Mouse (Mus musculus) stomach, postnatal 0 days (tissue): Measurements from ENCODE around the gene Far2.

Experiments used
- CTCF ChIP-seq: IDR thresholded peaks from 2 replicates; pipeline ENCODE4 v1.5.1; 2016; ENCODE audit warnings: antibody characterized with exemption, low read depth, mild to moderate bottlenecking, moderate library complexity
- EP300 ChIP-seq: optimal IDR thresholded peaks from 2 replicates; pipeline ENCODE3; 2016; ENCODE audit warnings: antibody characterized with exemption

DNA sequence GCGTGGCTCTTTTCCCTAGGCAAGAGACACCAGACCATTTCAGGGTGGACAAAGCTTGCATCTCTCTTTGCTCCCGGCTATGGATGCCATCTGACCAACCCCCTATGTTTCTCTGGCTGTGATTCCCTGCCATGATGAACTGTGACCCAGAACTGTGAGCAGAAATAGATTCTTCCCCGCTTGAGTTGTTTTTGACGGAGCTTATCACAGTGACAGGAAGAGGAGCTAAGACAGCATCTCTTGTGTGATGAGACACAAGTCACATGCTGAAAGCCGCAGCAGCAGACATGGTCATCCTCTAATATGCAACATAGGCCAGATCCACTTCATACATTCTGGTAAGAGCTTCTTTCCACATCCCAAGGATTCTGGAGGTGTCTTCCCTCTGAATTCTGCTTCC, 69.3 kb downstream of the Far2 start:
- TF ChIP-seq CTCF = no peak
- no peak for TF ChIP-seq EP300
